Mouse (Mus musculus): ENCODE data around the gene Tex101. TPM values are rescaled to one million over a fixed set of nuclear protein-coding genes. Genes with fewer than 3 reads are reported as not detected.

The Tex101 gene
- total RNA-seq (2023) = not detected

DNA sequence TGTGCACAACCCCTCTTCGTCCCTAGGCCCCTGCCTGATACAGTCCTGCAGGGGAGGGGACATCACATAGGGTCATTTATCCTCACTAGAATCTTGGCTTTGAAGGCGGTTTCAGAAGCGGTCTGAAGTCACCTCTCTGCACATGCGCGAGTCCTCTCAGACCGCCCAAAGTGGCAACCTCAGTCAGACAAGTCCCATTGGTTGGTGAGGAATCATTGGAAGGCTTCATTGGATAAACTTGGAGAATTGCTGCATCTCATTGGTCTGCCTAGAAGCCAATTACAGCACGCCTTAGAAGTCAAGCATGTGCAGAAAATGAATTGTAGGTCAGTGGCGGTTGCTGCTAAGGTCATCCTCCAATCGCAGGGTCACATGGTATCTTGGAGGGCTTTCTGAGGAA is at the start of gene Tex101:
Gene Tex101, minus strand, starts transcription at position 101 of the 400 bp plus-strand sequence.

DNA sequence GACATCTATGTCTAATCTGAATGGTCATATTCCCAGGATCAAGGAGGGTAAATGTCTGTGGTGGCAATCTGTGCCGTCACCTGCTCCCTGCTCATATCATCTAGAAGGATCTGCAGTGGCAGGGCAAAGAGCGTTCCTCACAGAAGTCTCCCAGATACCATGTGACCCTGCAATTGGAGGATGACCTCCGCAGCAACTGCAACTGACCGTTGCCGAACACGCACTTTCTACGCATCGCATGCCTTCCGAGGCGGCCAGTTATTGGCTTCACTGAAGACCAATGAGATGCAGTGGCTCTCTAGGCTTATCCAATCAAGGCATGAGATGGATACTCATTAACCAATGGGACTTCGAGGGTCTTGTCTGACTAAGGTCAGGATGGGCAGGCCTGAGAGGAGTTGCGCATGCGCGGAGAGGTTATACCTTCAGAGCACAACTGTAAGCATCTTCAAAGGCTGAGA is 32.4 kb upstream of the Tex101 start, which contains the start of gene BC049730:
Gene BC049730, plus strand, starts transcription at position 411 of the 461 bp plus-strand sequence.

GRCm38 (mm10) chr7:24636264-24636663 is 40.2 kb downstream of the Tex101 start, which contains the start of gene Lypd3:
Gene Lypd3 (plus strand): TSS chr7:24636550.

Other genes with a start within 250 kb of the Tex101 start
- 10 to 100 TPM in 1 of 2 experiments, 1 to 10 TPM in 1; 5.4 to 11.9 TPM for gene Irgc1, start 224.4 kb downstream of the Tex101 start, total RNA-seq (2023)
- 100 to 1,000 TPM; 116 to 136 TPM for gene Plaur, start 214.2 kb downstream of the Tex101 start, total RNA-seq (2023)
- under 1 TPM in 1 of 2 experiments, not detected in 1; 0.26 TPM for gene Cadm4, start 194.7 kb downstream of the Tex101 start, total RNA-seq (2023)
- gene Zfp428, start 169.7 kb downstream of the Tex101 start, total RNA-seq (2023) = 1 to 10 TPM in 1 of 2 experiments, under 1 TPM in 1; 0.90 to 1.2 TPM
- gene AC161166.1, start 164.2 kb downstream of the Tex101 start, total RNA-seq (2023) = not detected
- 10 to 100 TPM; 13.3 to 14.4 TPM for gene Irgq, start 146.0 kb downstream of the Tex101 start, total RNA-seq (2023)
- gene Pinlyp, start 130.6 kb downstream of the Tex101 start, total RNA-seq (2023) = not detected
- gene Xrcc1, start 130.4 kb downstream of the Tex101 start, total RNA-seq (2023) = 10 to 100 TPM; 55.1 to 56.1 TPM
- gene Ethe1, start 89.1 kb downstream of the Tex101 start, total RNA-seq (2023) = 1 to 10 TPM; 4.1 to 7.9 TPM
- not detected for gene Zfp575, start 89.0 kb downstream of the Tex101 start, total RNA-seq (2023)
- 1 to 10 TPM; 7.5 to 9.4 TPM for gene Phldb3, start 65.9 kb downstream of the Tex101 start, total RNA-seq (2023)
- gene Lypd3, start 40.1 kb downstream of the Tex101 start, total RNA-seq (2023) = not detected
- gene BC049730, start 32.6 kb upstream of the Tex101 start, total RNA-seq (2023) = not detected
- not detected for gene Gm4763, start 50.2 kb upstream of the Tex101 start, total RNA-seq (2023)
- gene Cd177, start 83.6 kb upstream of the Tex101 start, total RNA-seq (2023) = under 1 TPM; 0.33 to 0.38 TPM
- not detected for gene Ceacam10, start 100.5 kb upstream of the Tex101 start, total RNA-seq (2023)
- gene Gm9844, start 185.5 kb upstream of the Tex101 start, total RNA-seq (2023) = 1 to 10 TPM in 1 of 2 experiments, not detected in 1; 2.2 TPM
- not detected for gene Lypd4, start 193.3 kb upstream of the Tex101 start, total RNA-seq (2023)
- not detected for gene Dmrtc2, start 193.4 kb upstream of the Tex101 start, total RNA-seq (2023)
- 1,000 to 10,000 TPM; 3,039 to 3,325 TPM for gene Rps19, start 207.7 kb upstream of the Tex101 start, total RNA-seq (2023)
- 1 to 10 TPM; 3.5 to 5.8 TPM for gene Cd79a, start 220.7 kb upstream of the Tex101 start, total RNA-seq (2023)
- gene Arhgef1, start 226.2 kb upstream of the Tex101 start, total RNA-seq (2023) = 1,000 to 10,000 TPM; 1,621 to 1,684 TPM